Mouse (Mus musculus): ENCODE measurements around the gene Adam19.

DNA sequence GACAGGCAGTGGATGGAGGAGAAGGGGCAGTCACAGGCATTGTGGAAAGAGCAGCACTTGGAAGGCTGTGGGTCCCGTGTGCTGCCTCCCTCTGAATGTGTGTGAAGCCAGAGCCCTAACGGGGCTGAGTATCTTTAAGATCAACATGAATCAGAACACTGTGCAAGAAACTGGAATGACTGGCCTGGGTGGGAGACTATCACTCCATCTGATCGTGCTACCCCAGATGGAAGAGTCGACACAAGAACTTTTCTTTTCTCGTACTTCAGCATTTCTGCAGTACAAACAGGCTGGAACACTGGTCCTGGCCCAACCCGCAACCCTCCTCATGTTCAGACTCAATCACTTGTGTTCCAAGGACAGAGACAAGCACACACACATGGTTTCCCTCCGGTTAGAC lies 112.7 kb downstream of the Adam19 start:
- TF ChIP-seq GATA1 (IDR thresholded peaks at IDR 0.05; ENCODE audit: low read length) (no peak), TAL1 (IDR thresholded peaks at IDR 0.05; ENCODE audit: low read length) (no peak)
